In the genomic region with DNA sequence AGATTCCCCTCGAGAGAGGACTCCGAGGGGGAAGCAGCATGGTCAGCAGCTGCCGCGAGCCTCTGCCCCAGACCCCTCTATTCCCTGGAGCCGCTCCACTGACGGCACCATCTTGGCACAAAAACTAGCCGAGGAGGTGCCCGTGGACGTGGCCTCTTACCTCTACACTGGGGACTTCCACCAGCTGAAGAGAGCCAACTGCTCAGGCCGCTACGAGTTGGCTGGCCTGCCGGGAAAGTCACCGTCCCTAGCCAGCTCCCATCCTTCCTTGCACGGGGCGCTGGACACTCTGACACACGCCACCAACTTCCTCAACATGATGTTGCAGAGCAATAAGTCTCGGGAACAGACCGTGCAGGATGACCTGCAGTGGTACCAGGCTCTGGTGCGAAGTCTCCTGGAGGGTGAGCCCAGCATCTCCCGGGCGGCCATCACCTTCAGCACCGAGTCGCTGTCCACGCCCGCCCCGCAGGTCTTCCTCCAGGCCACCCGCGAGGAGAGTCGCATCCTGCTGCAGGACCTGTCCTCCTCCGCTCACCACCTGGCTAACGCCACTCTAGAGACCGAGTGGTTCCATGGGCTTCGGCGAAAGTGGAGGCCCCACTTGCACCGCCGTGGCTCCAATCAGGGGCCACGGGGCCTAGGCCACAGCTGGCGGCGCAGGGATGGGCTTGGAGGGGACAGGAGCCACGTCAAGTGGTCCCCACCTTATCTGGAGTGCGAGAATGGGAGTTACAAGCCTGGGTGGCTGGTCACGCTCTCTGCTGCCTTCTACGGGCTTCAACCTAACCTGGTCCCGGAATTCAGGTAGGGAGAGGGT, we compare ENCODE assay signal across 10 mouse cellular contexts. TPM values are rescaled to one million over a fixed set of nuclear protein-coding genes. Genes with fewer than 3 reads are reported as not detected.
A peak's percentile ranks its signal among the peaks of the same experiment; 100 is the strongest.
DNase-seq lines count a peak whose midpoint lies in the region; ATAC-seq and TF ChIP-seq lines count a peak whose summit lies in the region.
"Had no signal": no experiment of that assay in that cellular context is flagged by ENCODE, and none has a peak within 500 bp of the region (broad histone marks: within the 10 kb centered on the region; RNA-seq: fewer than 3 reads in every experiment).

No protein-coding gene starts in this region.

- no peak overlapping the region for H3K9ac ChIP-seq in heart, embryonic 12.5 days
- no peak overlapping the region for H3K9ac ChIP-seq in heart, adult 2 months (ENCODE audit: low read depth, low read length)
- peak overlapping the region; percentile 75 for H3K9ac ChIP-seq in hindbrain, embryonic 13.5 days
- peak overlapping the region; percentile 67 for H3K9ac ChIP-seq in midbrain, embryonic 15.5 days

- H3K36me3 ChIP-seq in heart, embryonic 12.5 days = no peaks in the 10 kb centered on the region
- H3K36me3 ChIP-seq in heart, adult 2 months (ENCODE audit: control insufficient read depth, insufficient read depth, low read length) = no peaks in the 10 kb centered on the region
- H3K36me3 ChIP-seq in hindbrain, embryonic 13.5 days = no peaks in the 10 kb centered on the region
- no peaks in the 10 kb centered on the region for H3K36me3 ChIP-seq in midbrain, embryonic 15.5 days (replicated peaks)
- H3K36me3 ChIP-seq: G1E had no signal

- TF ChIP-seq CTCF in heart, adult 2 months (IDR thresholded peaks at IDR 0.05) = no peak

- H3K79me2 ChIP-seq in heart, adult 2 months (replicated peaks; ENCODE audit: control insufficient read depth, insufficient read depth, low read length) = no peaks in the 10 kb centered on the region

- peaks cover 40% of the 10 kb centered on the region for H3K27me3 ChIP-seq in heart, embryonic 12.5 days (replicated peaks)
- H3K27me3 ChIP-seq in heart, adult 2 months (ENCODE audit: control insufficient read depth, insufficient read depth, low read length) = peaks cover 2% of the 10 kb centered on the region; the same call in 1 of the 2 replicates
- H3K27me3 ChIP-seq in hindbrain, embryonic 13.5 days = peaks cover 22% of the 10 kb centered on the region
- peaks cover 3% of the 10 kb centered on the region; the same call in 1 of the 2 replicates for H3K27me3 ChIP-seq in midbrain, embryonic 15.5 days (replicated peaks)

- H3K27ac ChIP-seq in heart, embryonic 12.5 days (ENCODE audit: poor library complexity, severe bottlenecking) = no peak overlapping the region
- H3K27ac ChIP-seq in heart, adult 2 months = no peak overlapping the region
- no peak overlapping the region for H3K27ac ChIP-seq in hindbrain, embryonic 13.5 days
- no peak overlapping the region for H3K27ac ChIP-seq in midbrain, embryonic 15.5 days

- peaks cover 5% of the 10 kb centered on the region; the same call in 1 of the 2 replicates for H3K4me1 ChIP-seq in heart, embryonic 12.5 days (replicated peaks)
- H3K4me1 ChIP-seq in heart, adult 2 months (ENCODE audit: control insufficient read depth, insufficient read depth, low read length) = no peaks in the 10 kb centered on the region
- peaks cover 35% of the 10 kb centered on the region for H3K4me1 ChIP-seq in hindbrain, embryonic 13.5 days (replicated peaks)
- H3K4me1 ChIP-seq in midbrain, embryonic 15.5 days = peaks cover 31% of the 10 kb centered on the region

- H3K4me3 ChIP-seq in heart, embryonic 12.5 days = no peak overlapping the region
- no peak overlapping the region for H3K4me3 ChIP-seq in heart, adult 2 months
- peak overlapping the region; percentile 60 for H3K4me3 ChIP-seq in hindbrain, embryonic 13.5 days
- peak overlapping the region; percentile 60 for H3K4me3 ChIP-seq in midbrain, embryonic 15.5 days

- intact Hi-C loops in heart, adult 2 months (cut with DNase I) = no loop called here

- no peak for TF ChIP-seq EP300 in heart, adult 2 months (IDR thresholded peaks at IDR 0.05; ENCODE audit: insufficient read depth, low read depth, low read length)

- no peak for TF ChIP-seq POLR2A in heart, adult 2 months (IDR thresholded peaks at IDR 0.05; ENCODE audit: insufficient read depth, low read depth, low read length)

- H3K9me3 ChIP-seq in heart, embryonic 12.5 days (replicated peaks) = no peaks in the 10 kb centered on the region
- H3K9me3 ChIP-seq in hindbrain, embryonic 13.5 days = no peaks in the 10 kb centered on the region
- H3K9me3 ChIP-seq in midbrain, embryonic 15.5 days = no peaks in the 10 kb centered on the region

- H3K4me2 ChIP-seq in heart, embryonic 12.5 days = no peak overlapping the region
- H3K4me2 ChIP-seq in hindbrain, embryonic 13.5 days = peak overlapping the region; percentile 74
- H3K4me2 ChIP-seq in midbrain, embryonic 15.5 days = peak overlapping the region; percentile 82

- DNase-seq in heart, adult 2 months = no peak
- DNase-seq in R1 (ENCODE audit: low read depth, low spot score) = peak; percentile 28
- peak; percentile 37 for DNase-seq in embryo, embryonic 10.5 days (ENCODE audit: low spot score)
- DNase-seq in spleen, postnatal 14 days (ENCODE audit: low spot score in 2 of 2) = no peak

- 16% methylated on average over 44 of the region's 44 CpGs for WGBS in heart, embryonic 12.5 days
- 14% methylated on average over 44 of the region's 44 CpGs for WGBS in heart, adult 2 months
- WGBS in hindbrain, embryonic 13.5 days = 17% methylated on average over 44 of the region's 44 CpGs
- WGBS in midbrain, embryonic 15.5 days = 12% methylated on average over 44 of the region's 44 CpGs

- 0 out of 2 replicates have a peak, but pooled peaks have one; percentile 45 for ATAC-seq in heart, embryonic 12.5 days (ENCODE audit: insufficient number of reproducible peaks, low FRiP score)
- ATAC-seq in hindbrain, embryonic 13.5 days (ENCODE audit: low FRiP score) = peak; percentile 12
- ATAC-seq in midbrain, embryonic 15.5 days (replicated peaks) = peak; percentile 13
- ATAC-seq in erythroid progenitor cell, adult 5-6 weeks (replicated peaks; ENCODE audit: low FRiP score, poor library complexity, severe bottlenecking) = no peak

RNA-seq across cellular contexts. Expression of a gene that starts 1.2 kb away (rescaled TPM):
- polyA plus RNA-seq in heart, embryonic 12.5 days (2016; fragmentation: Nextera tagmentation; extraction: Ambion mirVana) = not detected in 2 replicates
- total RNA-seq in heart, adult 2 months (2021) = under 1 TPM in 1 of 2 experiments, not detected in 1; 0.07 TPM
- polyA plus RNA-seq in heart, adult 2 months (2012; rRNA removed) = 0.18 and 0.26 TPM in 2 replicates
- polyA plus RNA-seq in hindbrain, embryonic 13.5 days (2015; fragmentation: Nextera tagmentation; extraction: Ambion mirVana) = 2.1 and 3.1 TPM in 2 replicates
- 4.8 and 5.3 TPM in 2 replicates for polyA plus RNA-seq in midbrain, embryonic 15.5 days (2015; fragmentation: Nextera tagmentation; extraction: Ambion mirVana)
- total RNA-seq in erythroid progenitor cell, adult 5-6 weeks (2015; ENCODE audit: low replicate concordance) = not detected in 2 replicates
- not detected in 2 replicates for total RNA-seq in erythroid progenitor cell, adult 5-6 weeks (2017; ENCODE audit: low replicate concordance)
- total RNA-seq: gastrocnemius, postnatal 4 days had no signal

Comparison
In these comparisons a context has a peak if more than half of its experiments do, and no peak if none do; other contexts are left out.
1. H3K4me3 ChIP-seq: peak in hindbrain, embryonic 13.5 days (single experiment) and midbrain, embryonic 15.5 days (single experiment); none in heart, embryonic 12.5 days (single experiment) and heart, adult 2 months (single experiment).
2. H3K9ac ChIP-seq: peak in hindbrain, embryonic 13.5 days (single experiment) and midbrain, embryonic 15.5 days (single experiment); none in heart, embryonic 12.5 days (single experiment) and heart, adult 2 months (single experiment).
3. DNase-seq: peak in R1 (single experiment) and embryo, embryonic 10.5 days (single experiment); none in heart, adult 2 months (0 of 2) and spleen, postnatal 14 days (0 of 2).